Mouse (Mus musculus) regulatory T cell (primary cell): ENCODE measurements at regions not wholly inside any gene's neighbourhood (a gene's known extent, or its start where the extent isn't known, plus 50 kb on each side); places are given as distances from the start of the nearest gene placed in this dataset.

Experiments
- in situ Hi-C: fragments of 300-600 bp; cut with MboI, MseI; formaldehyde crosslinking; loops from one replicate; pipeline ENCODE4 v1.15.1; 2025; ENCODE audit warnings: high pct_unique_total_duplicates

GRCm38 (mm10) chr9:120808741-120809425 lies 120.1 kb upstream of the Ctnnb1 start:
- in situ Hi-C loops, result no loop called here

DNA sequence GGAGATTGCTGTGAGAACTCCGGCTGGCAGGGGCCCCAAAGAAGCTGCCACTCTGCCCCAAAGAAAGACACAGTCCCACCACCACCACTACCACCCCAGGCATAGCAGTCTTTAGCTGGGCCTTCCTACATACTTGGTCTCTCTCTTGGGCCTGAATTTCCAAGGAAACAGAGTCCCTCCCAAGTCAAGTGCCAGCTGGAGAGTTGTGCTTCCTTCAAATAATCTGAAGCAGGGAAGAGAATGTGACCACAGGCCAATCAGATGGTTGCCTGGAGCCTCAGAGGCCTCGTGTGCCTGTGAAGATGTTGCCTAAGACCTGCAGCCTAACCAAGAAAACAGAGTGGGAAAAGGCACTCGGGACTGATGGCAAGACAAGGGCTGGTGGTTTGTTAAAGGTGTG lies 117.5 kb upstream of the Ctnnb1 start:
- in situ Hi-C loops, result no loop called here

DNA sequence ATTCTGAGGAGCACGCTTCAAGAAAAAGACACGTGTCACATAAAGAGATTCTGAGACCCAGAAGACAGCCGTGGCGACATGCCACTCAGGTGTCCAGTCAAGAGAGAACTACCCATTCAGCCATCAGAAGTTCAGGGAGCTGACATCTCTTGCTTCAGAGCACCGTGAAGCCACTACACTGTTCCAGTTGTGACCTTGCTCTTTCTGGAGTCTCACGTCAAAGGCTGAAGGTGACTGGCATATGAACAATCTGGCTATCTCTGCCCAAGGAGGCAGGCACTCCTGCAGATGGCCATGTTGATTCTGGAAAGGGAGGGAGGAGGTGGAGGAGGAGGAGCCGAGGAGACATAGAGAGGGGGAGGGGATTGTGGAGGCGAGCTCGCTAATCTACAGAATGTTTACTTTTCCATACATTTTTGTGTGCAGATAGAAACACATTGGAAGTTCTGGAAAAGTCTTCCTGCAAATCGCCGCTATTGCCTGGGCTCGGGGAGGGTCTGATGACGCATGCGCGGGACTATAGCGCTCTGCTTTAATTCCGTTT lies 116.3 kb upstream of the Ctnnb1 start:
- in situ Hi-C loops, result no loop called here

- in situ Hi-C loops, result no loop called here
Measured at GRCm38 (mm10) chr9:120814286-120814685, 114.7 kb upstream of the Ctnnb1 start.

- in situ Hi-C loops, result no loop called here
Measured at GRCm38 (mm10) chr9:120818726-120819317, 110.2 kb upstream of the Ctnnb1 start.

GRCm38 (mm10) chr9:120820892-120821291 lies 108.1 kb upstream of the Ctnnb1 start:
- in situ Hi-C loops, result loop anchor here (5.0 kb wide), 1 partner anchor 89 kb away; no protein-coding TSS in a partner anchor

DNA sequence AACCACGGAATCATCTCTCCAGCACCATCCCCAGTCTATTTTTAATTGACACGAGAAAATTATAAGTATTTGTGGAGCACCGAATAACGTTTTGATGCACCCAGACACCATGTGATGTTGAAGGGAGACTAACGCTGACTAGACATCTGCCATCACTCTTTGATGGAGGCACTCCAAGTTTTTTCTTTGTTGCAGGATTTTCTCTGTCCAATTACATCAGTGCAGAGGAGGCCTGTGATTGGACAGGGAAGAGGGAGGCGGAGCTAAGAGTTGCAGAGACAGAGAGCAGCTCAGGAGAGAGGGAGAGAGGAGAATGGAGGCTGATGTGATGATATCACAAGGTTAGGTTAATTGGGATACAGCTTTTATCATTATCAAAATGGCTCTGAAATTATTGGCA lies 105.6 kb upstream of the Ctnnb1 start:
- in situ Hi-C loops, result loop anchor here (5.0 kb wide), 1 partner anchor 91 kb away; no protein-coding TSS in a partner anchor

- in situ Hi-C loops, result no loop called here
Measured at GRCm38 (mm10) chr9:120826266-120826665, 102.8 kb upstream of the Ctnnb1 start.

DNA sequence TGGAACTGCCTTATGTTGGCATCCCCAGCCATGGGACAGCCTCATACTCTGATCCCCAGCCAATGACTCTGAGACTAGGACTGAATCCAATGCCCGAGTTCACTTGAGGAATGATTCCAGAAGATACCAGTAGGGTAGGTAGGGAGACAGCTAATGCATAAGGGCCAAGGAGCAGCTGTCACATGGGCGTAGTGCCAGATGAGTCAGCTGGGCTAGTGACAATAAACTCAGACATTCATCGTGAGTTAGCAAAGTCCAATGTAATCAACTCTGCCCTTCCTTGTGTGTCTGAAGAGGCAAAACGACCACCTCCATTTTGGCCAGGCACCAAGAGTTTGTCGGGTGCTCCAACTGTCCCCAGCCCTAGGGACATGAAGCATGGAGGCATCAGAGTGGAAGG lies 98.5 kb upstream of the Ctnnb1 start:
- in situ Hi-C loops, result no loop called here

- in situ Hi-C loops, result no loop called here
Measured at GRCm38 (mm10) chr9:120834166-120834565, 94.8 kb upstream of the Ctnnb1 start.

DNA sequence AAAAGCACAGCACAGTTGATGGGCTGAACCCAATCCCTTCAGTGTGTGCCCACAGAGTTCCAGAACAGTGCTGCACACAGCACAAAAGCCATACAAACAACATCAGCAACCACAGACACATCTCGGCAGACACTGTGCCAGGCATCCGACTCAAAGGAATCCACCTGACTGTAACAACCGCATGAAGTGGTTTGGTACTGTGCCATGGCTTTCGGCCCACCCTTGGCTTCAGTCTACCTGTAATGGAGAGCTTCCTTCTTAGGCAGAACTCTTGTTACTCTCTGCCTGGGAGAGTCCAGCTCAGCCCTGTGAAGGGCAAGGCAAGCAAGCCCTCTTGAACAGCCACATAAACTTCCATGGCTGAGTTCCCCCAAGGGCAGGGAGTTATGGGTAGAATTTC lies 93.4 kb upstream of the Ctnnb1 start:
- in situ Hi-C loops, result no loop called here

GRCm38 (mm10) chr9:120837431-120838150 lies 91.4 kb upstream of the Ctnnb1 start:
- in situ Hi-C loops, result no loop called here

GRCm38 (mm10) chr9:120843753-120844152 lies 85.3 kb upstream of the Ctnnb1 start:
- in situ Hi-C loops, result no loop called here

GRCm38 (mm10) chr9:120845538-120845937 lies 83.5 kb upstream of the Ctnnb1 start:
- in situ Hi-C loops, result no loop called here

DNA sequence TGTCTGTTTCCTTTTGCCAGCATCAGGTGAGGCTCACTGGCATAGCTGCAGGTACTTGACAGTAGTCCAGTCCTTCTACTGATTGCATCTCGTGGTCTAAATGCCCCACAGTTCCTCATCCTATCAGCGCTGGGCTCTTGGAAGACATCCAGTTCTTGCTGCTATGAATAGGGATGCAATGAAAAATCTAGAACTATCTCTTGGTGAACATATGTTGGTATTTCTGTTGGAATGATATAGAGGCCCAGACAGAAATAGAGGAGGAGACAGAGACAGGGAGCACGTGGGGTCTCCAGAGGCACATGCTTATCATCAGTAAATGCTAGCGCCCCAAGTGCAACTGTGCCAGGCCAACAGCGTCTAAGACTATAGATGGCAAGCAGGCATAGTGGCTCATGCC lies 81.4 kb upstream of the Ctnnb1 start:
- in situ Hi-C loops, result no loop called here

- in situ Hi-C loops, result no loop called here
Measured at GRCm38 (mm10) chr9:120848962-120849361, 80.1 kb upstream of the Ctnnb1 start.

GRCm38 (mm10) chr9:120850092-120850491 lies 78.9 kb upstream of the Ctnnb1 start:
- in situ Hi-C loops, result no loop called here

DNA sequence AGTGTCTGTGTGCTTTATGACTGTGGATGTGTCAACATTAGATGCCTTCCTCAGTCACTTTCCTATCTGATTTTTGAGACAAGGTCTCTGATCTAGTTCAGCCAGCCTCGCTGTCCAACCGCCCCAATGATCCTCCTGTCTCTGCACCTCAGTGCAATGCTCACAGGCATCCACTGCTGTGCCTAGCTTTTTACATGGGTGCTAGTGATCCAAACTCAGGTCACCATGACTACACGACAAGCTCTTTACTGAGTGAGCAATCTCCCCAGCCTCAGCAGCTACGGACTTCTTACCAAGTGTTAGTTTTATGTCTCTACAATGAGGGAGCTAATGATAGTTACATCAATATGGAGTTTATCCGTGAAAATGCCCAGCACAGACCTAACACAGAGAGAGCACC lies 77.1 kb upstream of the Ctnnb1 start:
- in situ Hi-C loops, result no loop called here

GRCm38 (mm10) chr9:120852572-120852971 lies 76.4 kb upstream of the Ctnnb1 start:
- in situ Hi-C loops, result no loop called here

DNA sequence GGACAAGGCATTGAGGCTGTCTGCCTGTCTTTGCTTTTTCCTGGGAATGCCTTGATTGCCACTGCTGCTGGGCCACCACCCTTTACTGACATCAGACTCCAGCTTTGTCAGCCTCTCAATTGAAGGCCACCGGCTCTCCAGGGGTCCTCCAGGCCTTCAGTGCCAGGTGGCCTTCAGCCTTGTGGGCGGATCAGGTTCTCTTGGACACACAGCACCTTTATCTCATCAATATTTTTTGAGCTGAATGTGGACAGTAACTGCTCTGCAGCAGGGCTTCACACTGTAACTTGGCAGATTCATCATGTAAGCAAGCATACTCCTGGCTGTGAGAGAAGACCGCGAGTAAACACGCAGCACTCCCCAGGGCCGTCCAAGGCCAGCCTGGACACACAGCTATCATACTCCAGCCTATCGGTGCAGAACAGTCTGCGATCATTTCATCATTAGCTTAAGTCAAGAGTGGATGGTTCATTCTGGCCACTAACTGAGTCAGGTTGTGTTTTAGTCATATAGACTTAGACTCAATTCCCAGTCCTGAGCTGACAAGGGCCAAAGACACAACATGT lies 75.9 kb upstream of the Ctnnb1 start:
- in situ Hi-C loops, result no loop called here

- in situ Hi-C loops, result no loop called here
Measured at GRCm38 (mm10) chr9:120854351-120854750, 74.7 kb upstream of the Ctnnb1 start.
